Mouse (Mus musculus) forebrain, embryonic 11.5 days (tissue): ENCODE data around the gene Wdhd1. TPM values are rescaled to one million over a fixed set of nuclear protein-coding genes. Genes with fewer than 3 reads are reported as not detected.

ENCODE experiments used
- ATAC-seq: fragments of 200-750 bp; cut with Nextera tagmentation; replicated peaks from 2 replicates; pipeline ENCODE4 v1.8.0; 2017; ENCODE audit warnings: moderate TSS enrichment; ENCODE audit not compliant: low FRiP score
- DNase-seq: peaks from one replicate; pipeline ENCODE4 v3.0.0-alpha.2; 2017; ENCODE audit warnings: low spot score
- H3K27ac ChIP-seq: fragments of 300-500 bp; sonication (generic); 2 replicates; pipeline ENCODE4 v1.5.1; 2014; ENCODE audit warnings: low read depth, low read length
- H3K27me3 ChIP-seq: fragments of 300-500 bp; sonication (generic); 2 replicates; pipeline ENCODE4 v1.6.1; 2014; ENCODE audit warnings: mild to moderate bottlenecking, low read length, mixed read lengths; ENCODE audit not compliant: control insufficient read depth, insufficient read depth
- H3K36me3 ChIP-seq: fragments of 300-500 bp; sonication (generic); 2 replicates; pipeline ENCODE4 v1.6.1; 2014; ENCODE audit warnings: mild to moderate bottlenecking, low read length, moderate library complexity, mixed read lengths; ENCODE audit not compliant: control insufficient read depth, insufficient read depth
- H3K4me1 ChIP-seq: fragments of 300-500 bp; sonication (generic); replicated peaks from 2 replicates; pipeline ENCODE4 v1.6.1; 2014; ENCODE audit warnings: low read length, mixed read lengths; ENCODE audit not compliant: control insufficient read depth, insufficient read depth
- H3K4me2 ChIP-seq: fragments of 300-500 bp; sonication (generic); 2 replicates; pipeline ENCODE4 v1.6.1; 2014; ENCODE audit warnings: low read depth, mild to moderate bottlenecking, low read length, moderate library complexity, mixed read lengths; ENCODE audit not compliant: severe bottlenecking
- H3K4me3 ChIP-seq: fragments of 300-500 bp; sonication (generic); 2 replicates; pipeline ENCODE4 v1.5.1; 2014; ENCODE audit warnings: low read depth, low read length
- H3K9ac ChIP-seq: fragments of 300-500 bp; sonication (generic); 2 replicates; pipeline ENCODE4 v1.6.1; 2014; ENCODE audit warnings: low read length
- H3K9me3 ChIP-seq: fragments of 300-500 bp; sonication (generic); 2 replicates; pipeline ENCODE4 v1.6.1; 2016; ENCODE audit warnings: low read length, mixed read lengths; ENCODE audit not compliant: control insufficient read depth
- WGBS: fragments of 180-500 bp; shearing (Covaris S2); extraction: QIAGEN DNeasy Blood & Tissue Kit; methylation state at CpG from one replicate; pipeline ENCODE4 v1.1.7; 2014; 5-methylcytosine and 5-hydroxymethylcytosine counted together
- polyA plus RNA-seq: library from polyadenylated mRNA; unstranded; fragments of >200 nt; fragmentation: Nextera tagmentation; extraction: Ambion mirVana; gene quantifications from 2 replicates; pipeline ENCODE4 v1.2.1, GENCODE M21; 2014

Gene Wdhd1
- polyA plus RNA-seq, 1 experiment from 2014 or later: 57.8 TPM

DNA sequence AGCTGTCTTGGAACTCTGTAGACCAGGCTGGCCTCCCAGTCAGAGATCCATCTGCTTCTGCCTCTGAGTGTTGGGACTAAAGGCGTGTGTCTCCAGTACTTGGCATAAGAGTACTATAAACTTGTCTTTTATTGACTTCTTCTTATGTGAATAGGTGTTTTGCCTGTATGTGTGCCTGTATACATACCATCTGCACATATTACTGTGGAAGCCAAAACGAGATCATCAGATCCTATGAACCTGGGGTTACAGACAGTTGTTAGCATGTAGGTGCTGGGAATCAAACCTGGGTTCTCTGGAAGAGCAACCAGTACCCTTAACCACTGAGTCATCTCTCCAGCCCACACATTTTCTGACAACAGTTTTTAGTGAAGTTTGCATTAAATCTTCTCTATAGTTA, 7.0 kb downstream of the Wdhd1 start:
- no peak overlapping the region for H3K27ac ChIP-seq
- WGBS: 94% methylated on average over 2 of the region's 2 CpGs
- H3K4me1 ChIP-seq: no peaks in the 10 kb centered on the region
- no peak overlapping the region for H3K4me2 ChIP-seq
- no peak for DNase-seq
- H3K36me3 ChIP-seq: peaks cover 13% of the 10 kb centered on the region; the same call in 1 of the 2 replicates
- no peak overlapping the region for H3K4me3 ChIP-seq
- H3K9ac ChIP-seq: no peak overlapping the region
- no peaks in the 10 kb centered on the region for H3K27me3 ChIP-seq
- H3K9me3 ChIP-seq: no peaks in the 10 kb centered on the region
- no peak for ATAC-seq

DNA sequence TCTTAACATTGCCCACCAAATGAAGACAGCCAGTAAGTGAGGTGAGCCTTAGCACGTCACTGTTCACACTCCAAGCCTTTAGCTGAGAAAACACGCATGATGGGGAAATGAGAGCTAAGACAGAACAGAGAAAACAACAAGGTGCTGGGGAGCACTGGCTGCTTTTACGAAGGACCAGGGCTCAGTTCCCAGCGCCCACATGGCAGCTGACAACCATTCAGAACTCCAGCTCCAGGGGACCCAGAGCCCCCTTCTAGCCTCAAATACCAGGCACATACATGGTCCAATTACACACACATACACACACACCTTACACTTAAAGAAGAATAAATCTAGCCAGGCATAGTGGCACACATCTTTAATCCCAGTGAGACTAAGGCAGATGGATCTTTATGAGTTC, 7.6 kb downstream of the Wdhd1 start:
- Histone ChIP-seq H3K4me3 (no peak overlapping the region), H3K4me2 (no peak overlapping the region), H3K9me3 (no peaks in the 10 kb centered on the region), H3K9ac (no peak overlapping the region), H3K4me1 (no peaks in the 10 kb centered on the region), H3K27ac (no peak overlapping the region), H3K36me3 (peaks cover 13% of the 10 kb centered on the region; the same call in 1 of the 2 replicates), H3K27me3 (no peaks in the 10 kb centered on the region)
- WGBS: 96% methylated on average over 4 of the region's 4 CpGs
- no peak for ATAC-seq
- no peak for DNase-seq

DNA sequence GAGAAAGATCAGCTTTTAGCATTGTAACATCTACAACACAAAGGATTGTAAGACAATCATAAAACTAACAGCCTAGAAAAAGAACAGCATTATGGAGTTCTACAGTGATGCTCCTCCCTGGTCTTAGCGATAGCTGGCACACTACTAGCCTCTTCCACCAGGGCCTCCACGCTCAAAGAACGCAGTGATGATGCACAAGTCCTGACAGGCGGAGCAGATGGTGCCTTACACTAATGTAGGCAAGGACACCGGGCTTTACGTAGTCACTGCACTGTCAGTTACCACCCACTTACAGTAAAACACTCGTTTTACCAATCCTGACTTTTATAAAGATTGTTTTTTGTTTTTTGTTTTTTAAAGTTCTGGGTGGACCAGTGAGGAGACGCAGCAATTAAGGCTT, 10.8 kb downstream of the Wdhd1 start:
- no peaks in the 10 kb centered on the region for H3K9me3 ChIP-seq
- ATAC-seq (no peak), DNase-seq (no peak)
- H3K9ac ChIP-seq: no peak overlapping the region
- no peak overlapping the region for H3K4me2 ChIP-seq
- no peaks in the 10 kb centered on the region for H3K4me1 ChIP-seq
- H3K4me3 ChIP-seq: no peak overlapping the region
- H3K27me3 ChIP-seq: no peaks in the 10 kb centered on the region
- H3K36me3 ChIP-seq: peaks cover 9% of the 10 kb centered on the region; the same call in 1 of the 2 replicates
- H3K27ac ChIP-seq: no peak overlapping the region
- 94% methylated on average over 8 of the region's 8 CpGs for WGBS

DNA sequence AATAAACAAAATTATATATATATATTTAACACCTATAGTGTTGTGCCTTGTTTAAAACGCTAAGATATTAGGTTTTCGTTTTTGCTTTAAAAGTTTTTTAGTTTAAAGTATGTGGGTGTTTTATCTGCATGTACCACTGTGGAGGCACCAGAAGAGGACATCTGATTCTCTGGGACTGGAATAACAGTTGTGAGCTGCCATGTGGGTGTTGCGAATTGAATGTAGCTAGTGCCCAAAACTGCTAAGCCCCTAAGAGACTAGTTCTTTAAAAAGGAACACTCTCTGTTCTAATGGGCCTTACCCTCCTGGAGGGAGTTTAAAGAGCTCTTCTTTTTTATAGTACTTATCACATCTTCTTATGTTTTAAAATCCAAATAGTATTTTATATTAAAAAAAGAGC, 11.8 kb downstream of the Wdhd1 start:
- WGBS: 95% methylated on average over 3 of the region's 3 CpGs
- Histone ChIP-seq H3K4me2 (no peak overlapping the region), H3K9me3 (no peaks in the 10 kb centered on the region), H3K4me1 (no peaks in the 10 kb centered on the region), H3K4me3 (no peak overlapping the region), H3K27ac (no peak overlapping the region), H3K27me3 (no peaks in the 10 kb centered on the region), H3K36me3 (peaks cover 7% of the 10 kb centered on the region; the same call in 1 of the 2 replicates), H3K9ac (no peak overlapping the region)
- no peak for ATAC-seq
- DNase-seq: no peak

DNA sequence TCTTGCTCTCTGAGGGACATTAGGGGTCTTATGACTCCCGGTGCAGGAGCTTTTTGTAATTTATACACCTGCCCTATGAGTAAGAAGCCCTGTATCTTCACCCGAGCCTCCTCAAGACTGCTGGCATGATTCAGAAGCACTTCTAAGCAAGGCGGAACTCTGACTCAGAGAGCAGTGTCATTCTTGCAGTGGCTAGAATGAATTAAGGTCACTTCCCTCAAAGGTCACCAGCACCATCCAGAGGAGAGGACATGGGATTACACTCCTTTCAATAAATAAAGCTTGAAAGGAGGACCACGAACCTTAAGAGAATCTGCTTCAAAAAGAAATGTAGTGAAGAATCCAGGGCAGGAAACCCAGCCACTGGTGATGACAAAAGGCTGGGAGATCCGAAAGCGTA, 26.8 kb downstream of the Wdhd1 start:
- H3K27ac ChIP-seq: no peak overlapping the region
- no peaks in the 10 kb centered on the region for H3K4me1 ChIP-seq
- no peaks in the 10 kb centered on the region for H3K9me3 ChIP-seq
- H3K4me2 ChIP-seq: no peak overlapping the region
- 92% methylated on average over 6 of the region's 6 CpGs for WGBS
- H3K36me3 ChIP-seq: peaks cover 8% of the 10 kb centered on the region
- no peak overlapping the region for H3K9ac ChIP-seq
- H3K27me3 ChIP-seq: no peaks in the 10 kb centered on the region
- no peak overlapping the region for H3K4me3 ChIP-seq
- ATAC-seq: no peak
- no peak for DNase-seq

DNA sequence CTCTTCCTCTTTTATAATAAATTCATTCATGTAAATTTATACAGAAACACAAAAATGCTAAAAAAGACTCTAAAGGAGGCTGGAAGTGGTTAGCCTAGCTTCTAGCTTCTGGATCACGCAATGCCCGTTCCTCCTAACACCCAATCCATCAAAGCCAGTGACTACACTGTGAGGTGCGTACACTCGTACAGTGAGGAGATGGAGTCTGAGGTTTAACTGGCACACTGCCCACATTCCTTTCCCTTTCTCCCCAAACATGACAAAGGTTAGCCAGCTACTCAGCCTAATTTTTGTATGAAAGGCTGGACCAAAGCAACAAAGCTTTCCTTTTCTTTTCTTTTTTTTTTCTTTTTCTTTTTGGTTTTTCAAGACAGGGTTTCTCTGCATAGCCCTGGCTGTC, 33.9 kb downstream of the Wdhd1 start:
- no peaks in the 10 kb centered on the region for H3K4me1 ChIP-seq
- DNase-seq: no peak
- no peaks in the 10 kb centered on the region for H3K9me3 ChIP-seq
- 83% methylated on average over 4 of the region's 4 CpGs for WGBS
- no peak overlapping the region for H3K4me3 ChIP-seq
- H3K27me3 ChIP-seq: no peaks in the 10 kb centered on the region
- H3K4me2 ChIP-seq: no peak overlapping the region
- no peak overlapping the region for H3K9ac ChIP-seq
- ATAC-seq: no peak
- H3K27ac ChIP-seq: no peak overlapping the region
- H3K36me3 ChIP-seq: peaks cover 12% of the 10 kb centered on the region

DNA sequence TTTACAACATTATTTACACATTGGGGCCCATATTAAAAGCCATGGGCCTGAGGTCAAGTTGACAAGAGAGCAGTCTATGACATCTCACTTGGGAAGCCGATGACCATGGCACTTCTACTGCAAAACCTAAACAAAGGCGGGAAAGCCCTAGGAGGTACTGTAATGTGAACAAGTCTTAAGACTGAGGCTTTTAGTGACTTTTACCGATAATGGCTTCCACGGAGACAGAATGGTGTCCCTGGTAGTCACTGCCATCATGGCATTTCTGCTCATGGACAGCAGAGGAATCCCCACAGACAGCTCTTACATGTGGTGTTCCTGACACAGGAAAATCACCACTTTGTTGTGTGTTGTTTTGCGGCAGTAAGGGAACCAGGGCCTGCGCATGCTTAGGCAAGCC, 35.6 kb downstream of the Wdhd1 start:
- no peak overlapping the region for H3K9ac ChIP-seq
- no peak for ATAC-seq
- peaks cover 7% of the 10 kb centered on the region for H3K36me3 ChIP-seq

DNA sequence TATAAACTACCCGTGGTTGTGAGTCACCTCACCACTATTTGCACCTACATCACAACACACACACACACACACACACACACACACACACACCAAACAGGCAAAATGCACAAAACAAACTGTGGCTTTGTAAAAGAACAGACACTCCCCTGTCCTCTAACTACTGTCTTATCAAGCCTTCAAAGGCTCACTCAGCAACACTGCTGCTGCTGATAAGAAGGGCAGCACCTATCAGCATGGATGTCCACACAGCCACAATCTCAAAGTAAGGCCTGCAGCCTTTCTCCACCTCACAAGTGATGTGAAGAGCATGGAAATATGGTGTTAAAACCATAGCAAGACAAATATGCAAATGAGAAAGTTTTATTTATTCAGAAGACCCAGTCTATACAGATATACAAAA, 36.1 kb downstream of the Wdhd1 start:
- WGBS: 100% methylated on average over 1 of the region's 1 CpGs
- Histone ChIP-seq H3K4me1 (no peaks in the 10 kb centered on the region), H3K27ac (no peak overlapping the region), H3K4me3 (no peak overlapping the region), H3K36me3 (peaks cover 5% of the 10 kb centered on the region), H3K9ac (no peak overlapping the region), H3K27me3 (no peaks in the 10 kb centered on the region), H3K4me2 (no peak overlapping the region), H3K9me3 (no peaks in the 10 kb centered on the region)
- no peak for ATAC-seq
- no peak for DNase-seq

More for the DNA sequence above, 35.6 kb downstream of the Wdhd1 start:
- Histone ChIP-seq H3K27me3 (no peaks in the 10 kb centered on the region), H3K4me2 (no peak overlapping the region), H3K27ac (no peak overlapping the region), H3K4me3 (no peak overlapping the region), H3K9me3 (no peaks in the 10 kb centered on the region), H3K4me1 (no peaks in the 10 kb centered on the region)
- WGBS: 95% methylated on average over 6 of the region's 6 CpGs
- DNase-seq: no peak

DNA sequence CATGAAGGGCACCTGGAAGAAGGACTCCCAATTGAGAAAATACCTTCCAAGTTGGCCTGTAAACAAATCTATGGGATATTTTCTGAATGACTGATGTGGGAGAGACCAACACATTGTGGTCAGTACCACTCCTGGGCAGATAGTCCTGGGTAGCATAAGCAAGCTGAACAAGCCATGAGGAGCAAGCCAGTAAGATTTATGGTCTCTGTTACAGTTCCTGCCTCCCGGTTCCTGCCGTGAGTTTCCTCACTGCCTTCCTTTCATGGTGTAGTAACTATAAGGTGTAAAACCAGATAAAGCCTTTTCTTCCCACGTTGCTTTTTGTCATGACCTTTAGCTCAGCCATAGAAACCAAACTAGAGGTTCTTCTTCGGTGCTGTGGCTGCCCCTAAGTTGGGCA, 39.4 kb downstream of the Wdhd1 start:
- ATAC-seq (no peak), DNase-seq (no peak)
- no peak overlapping the region for H3K9ac ChIP-seq
- H3K27me3 ChIP-seq: no peaks in the 10 kb centered on the region
- H3K4me2 ChIP-seq: no peak overlapping the region
- H3K36me3 ChIP-seq: no peaks in the 10 kb centered on the region; the same call in 1 of the 2 replicates
- 89% methylated on average over 4 of the region's 4 CpGs for WGBS
- H3K27ac ChIP-seq: no peak overlapping the region
- H3K4me1 ChIP-seq: no peaks in the 10 kb centered on the region
- no peak overlapping the region for H3K4me3 ChIP-seq
- H3K9me3 ChIP-seq: no peaks in the 10 kb centered on the region; the same call in 1 of the 2 replicates
